Mouse (Mus musculus) G1E (cell line): ENCODE results near the gene Nfyc. TPM values are rescaled to one million over a fixed set of nuclear protein-coding genes. Genes with fewer than 3 reads are reported as not detected.

Source experiments
- ATAC-seq: 2 replicates; pipeline ENCODE4 v1.8.0; 2016; ENCODE audit warnings: mild to moderate bottlenecking; ENCODE audit not compliant: insufficient number of reproducible peaks, poor library complexity, low FRiP score, severe bottlenecking; ENCODE audit errors: extremely low read depth
- DNase-seq: peaks from one replicate; pipeline ENCODE4 v3.0.0; 2012; ENCODE audit warnings: low spot score
- H3K27me3 ChIP-seq: 2 replicates; pipeline ENCODE4 v1.6.1; 2012; ENCODE audit warnings: mild to moderate bottlenecking, low read length, inconsistent platforms; ENCODE audit not compliant: insufficient read depth
- H3K36me3 ChIP-seq: replicated peaks from 2 replicates; pipeline ENCODE3; 2012; ENCODE audit warnings: mild to moderate bottlenecking, inconsistent platforms
- H3K4me1 ChIP-seq: 2 replicates; pipeline ENCODE4 v1.6.1; 2012; ENCODE audit warnings: low read depth, low read length, inconsistent platforms, mixed read lengths; ENCODE audit not compliant: insufficient read depth
- H3K4me3 ChIP-seq: 2 replicates; pipeline ENCODE4 v1.5.1; 2012; ENCODE audit warnings: low read depth, mild to moderate bottlenecking, inconsistent platforms, low read length, moderate library complexity, mixed read lengths
- H3K9me3 ChIP-seq: replicated peaks from 2 replicates; pipeline ENCODE4 v1.6.1; 2012; ENCODE audit warnings: inconsistent platforms
- CTCF ChIP-seq: IDR thresholded peaks from 2 replicates; pipeline ENCODE4 v1.5.1; 2012; ENCODE audit warnings: low read depth, low read length, inconsistent platforms, mixed read lengths
- GATA1 ChIP-seq: IDR thresholded peaks from 2 replicates; pipeline ENCODE4 v1.6.1; 2012; ENCODE audit warnings: borderline replicate concordance, low read length, inconsistent platforms, mixed read lengths
- GATA2 ChIP-seq: IDR thresholded peaks from 2 replicates; pipeline ENCODE4 v1.6.1; 2012; ENCODE audit warnings: low read depth, low read length, inconsistent platforms, borderline replicate concordance
- POLR2AphosphoS5 ChIP-seq: IDR thresholded peaks from 2 replicates; pipeline ENCODE4 v1.6.1; 2012; ENCODE audit warnings: low read depth, low read length, inconsistent platforms; ENCODE audit not compliant: insufficient replicate concordance
- TAL1 ChIP-seq: conservative IDR thresholded peaks from 2 replicates; pipeline ENCODE4 v1.6.1; 2012; ENCODE audit warnings: low read depth, low read length, inconsistent platforms, mixed read lengths
- polyA plus RNA-seq: library from polyadenylated mRNA; stranded (reverse); fragments of >175 nt; gene quantifications from 2 replicates; pipeline ENCODE4 v1.2.3, GENCODE M21; 2012
- total RNA-seq, 2 experiments: library from RNA; stranded (forward) in 1 of 2; stranded (reverse) in 1 of 2; fragments of 200-1000 nt in 1 of 2; fragments of >200 nt in 1 of 2; fragmentation: Nextera tagmentation in 1 of 2; gene quantifications; 2 replicates each; pipeline ENCODE4 v1.2.3; 2014 to 2017

Gene Nfyc
- total RNA-seq (2014; fragmentation: Nextera tagmentation), result 61.2 and 90.7 TPM in 2 replicates
- total RNA-seq (2017), result 35.8 and 42.9 TPM in 2 replicates
- 36.7 and 80.1 TPM in 2 replicates for polyA plus RNA-seq

- peaks cover 9% of the 10 kb centered on the region for H3K4me1 ChIP-seq
- TF ChIP-seq POLR2AphosphoS5 (no peak), CTCF (no peak), GATA2 (no peak), GATA1 (no peak), TAL1 (no peak)
- no peak within 1 kb of the TSS for H3K4me3 ChIP-seq
Observed at GRCm38 (mm10) chr4:120831472-120831871, at the start of gene Nfyc. Gene Nfyc, minus strand, starts transcription at chr4:120831572.

GRCm38 (mm10) chr4:120880731-120881432 is 49.5 kb upstream of the Nfyc start:
- Histone ChIP-seq H3K4me1 (peaks cover 5% of the 10 kb centered on the region; the same call in 1 of the 2 replicates), H3K9me3 (no peaks in the 10 kb centered on the region), H3K4me3 (no peak overlapping the region), H3K27me3 (peaks cover 40% of the 10 kb centered on the region), H3K36me3 (no peaks in the 10 kb centered on the region)
- no peak for ATAC-seq
- DNase-seq, result no peak
- no peak for TF ChIP-seq TAL1
- TF ChIP-seq GATA2, result no peak
- no peak for TF ChIP-seq CTCF
- no peak for TF ChIP-seq GATA1
- TF ChIP-seq POLR2AphosphoS5, result no peak

More at GRCm38 (mm10) chr4:120831472-120831871, at the start of gene Nfyc:
- ATAC-seq (no peak), DNase-seq (no peak)
- H3K27me3 ChIP-seq, result no peaks in the 10 kb centered on the region
- H3K9me3 ChIP-seq, result no peaks in the 10 kb centered on the region
- H3K36me3 ChIP-seq, result no peaks in the 10 kb centered on the region

DNA sequence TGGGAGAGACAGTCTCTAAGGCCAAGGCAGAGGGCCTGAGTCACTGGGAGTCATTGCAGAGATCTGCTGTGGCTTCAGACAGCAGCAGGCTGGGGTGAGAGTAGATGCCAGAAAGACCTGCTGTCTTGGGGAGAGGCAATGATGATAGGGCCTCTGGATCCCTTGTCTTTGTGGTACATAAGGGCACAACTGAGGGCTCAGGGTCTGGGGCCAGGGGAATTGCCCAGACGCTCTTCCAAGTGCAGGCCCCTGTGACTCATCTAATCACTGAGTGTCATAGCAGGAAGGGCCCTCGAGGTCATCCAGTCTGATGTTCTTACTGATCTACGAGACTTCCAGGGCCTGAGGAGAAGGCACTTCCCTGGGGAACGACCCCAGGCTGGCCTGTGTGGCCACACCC is 48.0 kb upstream of the Nfyc start:
- no peaks in the 10 kb centered on the region for H3K9me3 ChIP-seq
- H3K4me1 ChIP-seq, result peaks cover 5% of the 10 kb centered on the region; the same call in 1 of the 2 replicates
- H3K4me3 ChIP-seq, result no peak overlapping the region
- no peaks in the 10 kb centered on the region for H3K36me3 ChIP-seq
- TF ChIP-seq POLR2AphosphoS5 (no peak), TAL1 (no peak)
- DNase-seq (no peak), ATAC-seq (no peak)
- H3K27me3 ChIP-seq, result peaks cover 35% of the 10 kb centered on the region

DNA sequence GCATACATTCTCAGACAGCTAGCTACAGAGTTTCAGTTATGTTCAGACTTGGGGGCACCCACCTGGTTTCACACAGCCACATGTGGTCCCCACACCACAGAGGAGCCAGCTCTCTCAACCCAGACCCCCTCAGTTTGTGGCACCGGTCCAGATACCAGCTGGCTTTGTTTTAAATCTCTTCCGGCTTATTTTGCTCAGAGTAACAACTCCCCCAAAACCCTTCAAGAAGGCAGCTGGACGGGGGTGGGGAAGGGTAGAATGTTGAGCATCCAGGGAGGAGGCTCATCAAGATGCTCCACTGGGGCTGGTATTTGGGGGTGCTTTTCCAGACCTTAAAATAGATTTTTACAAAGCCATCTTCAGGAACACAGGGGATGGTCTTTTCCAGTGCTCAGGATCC is 47.4 kb upstream of the Nfyc start:
- ATAC-seq, result no peak
- H3K27me3 ChIP-seq, result peaks cover 40% of the 10 kb centered on the region

GRCm38 (mm10) chr4:120875961-120876360 is 44.6 kb upstream of the Nfyc start:
- Histone ChIP-seq H3K27me3 (peaks cover 40% of the 10 kb centered on the region), H3K9me3 (no peaks in the 10 kb centered on the region), H3K36me3 (no peaks in the 10 kb centered on the region), H3K4me3 (no peak overlapping the region), H3K4me1 (0 out of 2 replicates have a peak, but pooled peaks cover under 1% of the 10 kb centered on the region)
- no peak for DNase-seq
- TF ChIP-seq GATA1 (no peak), TAL1 (no peak), GATA2 (no peak), CTCF (no peak), POLR2AphosphoS5 (no peak)
- no peak for ATAC-seq

More for the DNA sequence above, 47.4 kb upstream of the Nfyc start:
- no peaks in the 10 kb centered on the region for H3K36me3 ChIP-seq
- no peak for DNase-seq
- H3K9me3 ChIP-seq, result no peaks in the 10 kb centered on the region
- H3K4me3 ChIP-seq, result no peak overlapping the region
- no peak for TF ChIP-seq CTCF
- TF ChIP-seq POLR2AphosphoS5, result no peak
- peaks cover 5% of the 10 kb centered on the region; the same call in 1 of the 2 replicates for H3K4me1 ChIP-seq

DNA sequence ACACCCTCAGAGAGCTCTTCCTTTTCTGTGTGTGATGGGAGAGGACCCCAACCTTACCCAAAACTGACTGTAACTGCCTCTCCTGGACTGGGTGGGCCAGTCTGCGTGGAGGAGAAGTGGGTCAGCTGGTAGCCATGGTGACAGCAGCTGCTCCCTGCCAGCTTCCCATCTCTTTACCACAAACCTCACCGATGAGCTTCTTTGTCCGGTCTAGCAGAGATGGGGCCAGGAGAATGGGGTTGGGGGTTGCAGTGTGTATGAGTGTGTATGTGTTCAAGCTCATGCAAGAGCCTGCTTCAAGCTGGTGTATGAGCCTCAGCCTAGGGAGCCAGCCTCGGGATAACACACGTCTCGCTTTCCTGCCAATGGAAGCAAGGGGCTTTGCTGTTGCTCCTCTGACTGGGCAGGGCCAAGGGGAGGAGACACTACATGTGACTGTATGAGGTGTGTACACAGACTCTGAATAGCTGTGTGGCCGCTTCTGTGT is 38.9 kb upstream of the Nfyc start:
- Histone ChIP-seq H3K4me1 (no peaks in the 10 kb centered on the region; the same call in 1 of the 2 replicates), H3K27me3 (peaks cover 51% of the 10 kb centered on the region), H3K4me3 (no peak overlapping the region), H3K9me3 (no peaks in the 10 kb centered on the region), H3K36me3 (no peaks in the 10 kb centered on the region)
- no peak for TF ChIP-seq GATA1
- no peak for TF ChIP-seq CTCF
- no peak for TF ChIP-seq TAL1
- no peak for TF ChIP-seq POLR2AphosphoS5
- TF ChIP-seq GATA2, result no peak
- DNase-seq, result no peak
- ATAC-seq, result no peak
